Mouse (Mus musculus) adrenal gland, postnatal 10 days (tissue): ENCODE measurements around the gene Hikeshi. TPM values are rescaled to one million over a fixed set of nuclear protein-coding genes. Genes with fewer than 3 reads are reported as not detected.
A peak's percentile ranks its signal among the peaks of the same experiment; 100 is the strongest.

ENCODE experiments used
- DNase-seq: peaks from one replicate; pipeline ENCODE4 v3.0.0; 2021; ENCODE audit warnings: mixed read lengths
- long read RNA-seq, 2 experiments: library from polyadenylated mRNA; stranded (forward); transcript quantifications; one replicate each; pipeline ENCODE4 v2.0.0; 2021
- total RNA-seq, 2 experiments: library from RNA; stranded (reverse); gene quantifications; 2 replicates each; pipeline ENCODE4 v1.2.3; 2021

The Hikeshi gene
- 10 to 100 TPM; 71.6 to 83.5 TPM for total RNA-seq
- long read RNA-seq, experiment 1, transcript Hikeshi-206 (5 exons, 2,224 nt) = major isoform, 33 of 50 reads
- long read RNA-seq, experiment 1, transcript Hikeshi-209 (4 exons, 806 nt) = minor isoform, 14 of 50 reads
- long read RNA-seq, experiment 1, partial matches to known transcripts = 1 of 50 reads
- long read RNA-seq, experiment 1, other reads (novel, unspliced or antisense) = 1 of 50 reads
- long read RNA-seq, experiment 2, transcript Hikeshi-206 (5 exons, 2,224 nt) = major isoform, 22 of 30 reads
- long read RNA-seq, experiment 2, partial matches to known transcripts = 0 of 30 reads
- long read RNA-seq, experiment 2, other reads (novel, unspliced or antisense) = 3 of 30 reads

GRCm38 (mm10) chr7:89940571-89941463, at the start of gene Hikeshi:
TSS of gene Hikeshi (minus strand) at chr7:89941204.
- peak; percentile 94 for DNase-seq

- no peak for DNase-seq
Observed at GRCm38 (mm10) chr7:89984421-89984820, 43.4 kb upstream of the Hikeshi start.

GRCm38 (mm10) chr7:89983441-89983840, 42.4 kb upstream of the Hikeshi start:
- DNase-seq = no peak

- no peak for DNase-seq
Observed at GRCm38 (mm10) chr7:89981557-89981956, 40.6 kb upstream of the Hikeshi start.

GRCm38 (mm10) chr7:89980485-89981422, 39.8 kb upstream of the Hikeshi start, which contains the start of gene Eed:
TSS of gene Eed (minus strand) at chr7:89980983.
- peak; percentile 96 for DNase-seq

GRCm38 (mm10) chr7:89980133-89980484, 39.1 kb upstream of the Hikeshi start:
- DNase-seq = no peak

DNA sequence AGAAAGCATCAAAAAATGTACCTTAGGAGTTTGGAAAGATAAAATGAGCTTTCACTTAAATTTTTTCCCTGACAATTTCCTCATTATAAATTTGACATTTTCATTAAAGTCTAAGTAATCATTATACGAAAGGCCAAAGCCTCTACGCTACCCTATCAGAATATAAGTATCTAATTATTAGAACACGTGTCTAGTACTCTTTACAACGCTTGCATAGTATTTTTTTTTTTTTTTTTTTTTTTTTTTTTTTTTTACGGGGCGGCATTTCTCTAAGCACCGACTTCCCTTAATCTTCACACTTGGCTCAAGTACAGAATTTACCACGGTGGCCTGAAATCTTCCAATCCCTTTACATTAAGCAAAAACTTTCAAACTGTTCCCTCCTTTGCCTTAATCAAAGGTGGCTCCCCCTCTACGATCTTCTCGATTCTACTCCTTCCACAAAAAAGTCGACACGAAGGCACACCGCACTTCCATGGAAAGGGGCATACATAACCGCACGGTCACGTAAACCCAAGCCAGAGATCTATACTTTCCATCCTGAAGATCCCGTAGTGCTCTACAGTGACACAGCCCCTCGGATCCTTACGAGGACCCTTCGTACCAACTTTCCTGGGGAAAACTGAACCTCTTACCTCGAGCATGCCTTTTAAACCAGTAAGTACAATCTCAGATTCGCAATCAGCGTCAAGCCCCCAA, 38.6 kb upstream of the Hikeshi start:
- DNase-seq = no peak

GRCm38 (mm10) chr7:89976796-89977195, 35.8 kb upstream of the Hikeshi start:
- DNase-seq = no peak

GRCm38 (mm10) chr7:89975571-89975970, 34.6 kb upstream of the Hikeshi start:
- DNase-seq = no peak

DNA sequence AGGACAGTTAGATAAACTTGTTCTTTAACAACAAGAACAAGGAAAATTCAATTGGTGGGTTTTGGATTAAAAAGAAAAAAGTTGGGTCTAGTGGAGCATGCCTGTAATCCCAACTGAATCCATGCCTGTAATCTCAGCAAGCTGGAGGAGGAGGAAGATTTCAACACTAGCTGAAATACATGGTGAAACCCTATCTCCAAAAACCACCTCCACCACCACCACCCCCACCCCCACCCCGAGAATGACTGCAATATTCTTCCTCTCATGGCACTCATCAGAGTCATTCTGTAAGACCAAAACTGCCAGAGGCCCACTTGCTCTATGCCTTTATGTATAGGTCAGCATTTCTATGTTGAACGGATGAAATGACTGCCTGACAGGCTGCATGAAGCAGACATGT, 26.2 kb upstream of the Hikeshi start:
- no peak for DNase-seq

DNA sequence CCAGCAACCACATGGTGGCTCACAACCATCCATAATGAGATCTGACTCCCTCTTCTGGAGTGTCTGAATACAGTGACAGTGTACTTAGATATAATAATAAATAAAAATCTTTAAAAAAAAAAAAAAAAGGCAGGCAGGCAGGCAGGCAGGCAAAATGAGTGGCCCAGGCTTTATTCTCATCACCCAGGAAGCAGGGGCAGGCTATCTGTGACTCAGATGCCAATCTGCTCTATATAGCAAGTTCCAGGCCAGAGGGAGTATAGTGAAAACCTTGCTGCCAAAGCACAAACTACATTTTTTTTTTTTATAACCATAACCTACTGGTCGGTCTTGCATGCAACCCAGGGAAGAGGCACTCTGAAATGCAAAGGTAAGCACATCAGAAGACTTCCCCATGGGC, 25.8 kb upstream of the Hikeshi start:
- no peak for DNase-seq

- DNase-seq = no peak
Observed at GRCm38 (mm10) chr7:89963135-89963534, 22.1 kb upstream of the Hikeshi start.

- no peak for DNase-seq
Observed at GRCm38 (mm10) chr7:89957300-89957699, 16.3 kb upstream of the Hikeshi start.

- no peak for DNase-seq
Observed at GRCm38 (mm10) chr7:89954261-89954660, 13.3 kb upstream of the Hikeshi start.

GRCm38 (mm10) chr7:89949403-89949802, 8.4 kb upstream of the Hikeshi start:
- no peak for DNase-seq

GRCm38 (mm10) chr7:89948026-89948425, 7.0 kb upstream of the Hikeshi start:
- peak; percentile 29 for DNase-seq

GRCm38 (mm10) chr7:89939497-89940353, 1.3 kb downstream of the Hikeshi start:
- no peak for DNase-seq

DNA sequence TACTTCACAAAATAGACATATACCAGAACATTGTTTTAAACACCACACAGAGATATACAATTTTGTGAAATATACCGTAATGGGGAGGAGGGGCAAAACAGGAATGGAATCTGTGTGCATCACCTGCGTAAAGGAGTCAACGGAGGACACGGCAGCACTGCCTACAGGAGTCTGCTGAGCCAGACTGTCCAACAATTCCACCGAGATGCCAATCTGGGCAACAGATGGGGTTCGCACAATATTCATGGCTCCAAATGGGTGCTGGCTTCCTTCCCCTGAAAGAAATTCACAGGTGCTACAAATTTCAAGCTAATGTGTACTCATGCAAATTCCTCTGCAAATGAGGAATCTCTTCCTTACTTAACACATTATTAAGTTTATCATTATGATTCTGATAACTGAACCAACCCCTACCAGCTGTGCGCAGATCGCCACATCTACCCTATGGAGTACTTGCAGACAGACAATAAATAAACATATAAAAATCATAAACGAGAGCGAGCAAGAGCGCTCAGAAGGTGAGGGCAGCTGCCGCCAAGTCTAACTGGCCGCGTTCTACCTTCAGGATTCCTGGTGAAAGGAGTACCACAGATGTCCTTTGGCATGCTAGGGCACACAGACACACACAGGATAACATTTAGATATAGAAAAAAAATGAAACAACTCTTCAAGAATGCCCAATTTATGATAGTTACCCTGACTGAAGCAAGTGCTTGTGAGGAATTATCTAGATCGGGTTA, 17.4 kb downstream of the Hikeshi start:
- DNase-seq = no peak

DNA sequence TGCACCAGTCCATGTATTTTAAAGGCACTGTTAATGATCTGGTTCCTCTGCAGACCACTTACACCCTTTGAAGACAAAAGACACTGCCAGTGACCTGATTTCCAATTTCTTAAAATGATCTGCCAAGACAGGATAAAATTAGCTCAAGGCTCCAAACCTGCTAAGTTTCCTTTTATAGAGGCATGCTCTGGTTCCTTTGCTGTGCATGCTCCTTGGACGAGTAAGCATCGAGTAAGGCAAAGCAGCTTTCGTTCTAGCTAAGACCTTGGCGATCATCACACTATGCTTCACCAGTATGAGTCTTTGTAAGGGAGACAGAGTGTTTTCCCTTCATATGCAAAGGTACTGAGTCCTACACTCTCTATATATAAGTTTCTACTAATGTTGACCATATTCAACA, 23.2 kb downstream of the Hikeshi start:
- no peak for DNase-seq

GRCm38 (mm10) chr7:89916711-89917110, 24.3 kb downstream of the Hikeshi start:
- no peak for DNase-seq
